Mouse (Mus musculus) liver, postnatal 0 days (tissue): ENCODE data around the gene Olfr60. TPM values are rescaled to one million over a fixed set of nuclear protein-coding genes. Genes with fewer than 3 reads are reported as not detected.

Experiments
- ATAC-seq: fragments of 200-750 bp; cut with Nextera tagmentation; 2 replicates; pipeline ENCODE4 v1.8.0; 2017; ENCODE audit warnings: mild to moderate bottlenecking, moderate library complexity
- DNase-seq: peaks from one replicate; pipeline ENCODE4 v3.0.0-alpha.2; 2016
- H3K27ac ChIP-seq: fragments of 300-500 bp; sonication (generic); 2 replicates; pipeline ENCODE4 v1.5.1; 2014; ENCODE audit warnings: antibody characterized with exemption, moderate library complexity, mild to moderate bottlenecking, low read depth
- H3K27me3 ChIP-seq: fragments of 300-500 bp; sonication (generic); 2 replicates; pipeline ENCODE4 v1.6.1; 2014; ENCODE audit warnings: low read length, control low read depth, mixed read lengths; ENCODE audit not compliant: insufficient read depth
- H3K36me3 ChIP-seq: fragments of 300-500 bp; sonication (generic); replicated peaks from 2 replicates; pipeline ENCODE4 v1.6.1; 2014; ENCODE audit warnings: mild to moderate bottlenecking, control low read depth, low read length, moderate library complexity, mixed read lengths; ENCODE audit not compliant: insufficient read depth
- H3K4me1 ChIP-seq: fragments of 300-500 bp; sonication (generic); 2 replicates; pipeline ENCODE4 v1.6.1; 2014; ENCODE audit warnings: antibody characterized with exemption, mild to moderate bottlenecking, control low read depth; ENCODE audit not compliant: insufficient read depth
- H3K4me2 ChIP-seq: fragments of 300-500 bp; sonication (generic); 2 replicates; pipeline ENCODE4 v1.6.1; 2014; ENCODE audit warnings: low read depth, mild to moderate bottlenecking, low read length, moderate library complexity, mixed read lengths
- H3K4me3 ChIP-seq: fragments of 300-500 bp; sonication (generic); 2 replicates; pipeline ENCODE4 v1.5.1; 2014; ENCODE audit warnings: low read depth, low read length
- H3K9ac ChIP-seq: fragments of 300-500 bp; sonication (generic); replicated peaks from 2 replicates; pipeline ENCODE4 v1.6.1; 2014; ENCODE audit warnings: mild to moderate bottlenecking, moderate library complexity
- H3K9me3 ChIP-seq: fragments of 300-500 bp; sonication (generic); 2 replicates; pipeline ENCODE4 v1.6.1; 2016; ENCODE audit warnings: mild to moderate bottlenecking, control low read depth, low read length, mixed read lengths
- CTCF ChIP-seq: sonication (generic); IDR thresholded peaks from 2 replicates; pipeline ENCODE4 v1.5.1; 2016; ENCODE audit warnings: antibody characterized with exemption, low read depth
- EP300 ChIP-seq: IDR thresholded peaks from 2 replicates; pipeline ENCODE4 v1.6.1; 2016; ENCODE audit warnings: antibody characterized with exemption, low read depth, mild to moderate bottlenecking
- WGBS: fragments of 180-500 bp; shearing (Covaris S2); extraction: QIAGEN DNeasy Blood & Tissue Kit; methylation state at CpG from one replicate; pipeline ENCODE4 v1.1.7; 2014; ENCODE audit not compliant: insufficient replicate concordance; 5-methylcytosine and 5-hydroxymethylcytosine counted together
- polyA plus RNA-seq: library from polyadenylated mRNA; unstranded; fragments of >200 nt; fragmentation: Nextera tagmentation; extraction: Ambion mirVana; gene quantifications from 2 replicates; pipeline ENCODE4 v1.2.1, GENCODE M21; 2015

Gene Olfr60
- not detected in 2 replicates for polyA plus RNA-seq

GRCm38 (mm10) chr7:140361571-140361970 is at the start of gene Olfr60:
Gene Olfr60 (minus strand): TSS chr7:140361671.
- TF ChIP-seq CTCF, result no peak
- TF ChIP-seq EP300, result no peak
- no peaks in the 10 kb centered on the region for H3K4me1 ChIP-seq
- H3K4me3 ChIP-seq, result no peak within 1 kb of the TSS
- DNase-seq, result no peak
- no peak within 1 kb of the TSS for H3K27ac ChIP-seq
- no peaks in the 10 kb centered on the region for H3K9me3 ChIP-seq
- H3K9ac ChIP-seq, result no peak within 1 kb of the TSS
- no peak within 1 kb of the TSS for H3K4me2 ChIP-seq
- H3K36me3 ChIP-seq, result no peaks in the 10 kb centered on the region
- no peaks in the 10 kb centered on the region for H3K27me3 ChIP-seq
- ATAC-seq, result no peak
- WGBS, result 53% methylated on average over 3 of the region's 3 CpGs

DNA sequence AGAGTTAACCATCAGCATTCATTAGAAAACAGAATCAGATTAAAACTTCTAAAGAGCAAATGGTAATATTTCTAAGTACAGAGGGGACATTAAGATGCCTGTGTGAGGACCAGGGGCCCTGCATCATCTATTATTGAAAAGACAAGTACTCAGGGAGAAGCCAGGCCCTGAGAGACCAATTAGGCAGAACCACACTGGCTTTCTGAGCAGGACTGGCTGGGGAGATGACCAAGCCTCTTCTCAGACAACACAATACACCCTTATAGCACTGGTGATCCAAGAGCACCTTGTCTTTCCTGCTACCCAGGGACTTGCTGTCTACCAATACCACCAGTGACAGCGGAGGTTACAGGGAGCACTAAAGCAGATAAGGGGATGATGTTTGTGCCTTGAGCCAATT is 41.3 kb upstream of the Olfr60 start, which contains the start of gene Olfr531:
Gene Olfr531, minus strand, starts transcription at position 101 of the 400 bp plus-strand sequence.
- TF ChIP-seq CTCF (no peak), EP300 (no peak)
- Histone ChIP-seq H3K4me2 (no peak within 1 kb of the TSS), H3K4me3 (no peak within 1 kb of the TSS), H3K9me3 (no peaks in the 10 kb centered on the region), H3K27ac (no peak within 1 kb of the TSS), H3K9ac (no peak within 1 kb of the TSS), H3K4me1 (no peaks in the 10 kb centered on the region), H3K27me3 (no peaks in the 10 kb centered on the region), H3K36me3 (no peaks in the 10 kb centered on the region)
- 60% methylated on average over 1 of the region's 1 CpGs for WGBS
- DNase-seq, result no peak
- ATAC-seq, result no peak

DNA sequence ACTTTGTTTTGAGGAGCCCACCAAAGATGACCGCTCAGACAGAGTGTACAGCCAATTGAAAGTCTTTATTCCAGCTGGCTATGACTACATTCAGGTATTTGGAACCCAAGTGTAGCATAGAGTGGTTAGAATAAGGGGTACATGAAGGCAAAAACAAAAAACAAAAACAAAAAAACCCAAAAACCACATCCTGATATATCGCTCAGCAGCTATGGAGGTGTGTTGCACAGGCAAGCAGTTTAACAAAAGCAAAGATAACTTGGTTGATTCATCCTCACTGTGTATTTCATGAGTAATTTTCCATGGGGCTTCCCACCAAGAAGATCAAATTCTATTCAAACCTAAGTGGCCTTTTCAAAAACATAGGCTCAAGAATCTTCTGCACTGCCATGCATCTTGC is 15.4 kb upstream of the Olfr60 start:
- H3K36me3 ChIP-seq, result no peaks in the 10 kb centered on the region
- no peak for TF ChIP-seq CTCF
- no peak for TF ChIP-seq EP300
- WGBS, result 83% methylated on average over 2 of the region's 2 CpGs

GRCm38 (mm10) chr7:140376231-140376630 is 14.8 kb upstream of the Olfr60 start, which contains the start of gene Olfr530:
Gene Olfr530 (minus strand): TSS chr7:140376331.
- DNase-seq, result no peak
- no peak for TF ChIP-seq EP300
- TF ChIP-seq CTCF, result no peak
- no peaks in the 10 kb centered on the region for H3K4me1 ChIP-seq
- H3K9ac ChIP-seq, result no peak within 1 kb of the TSS
- no peak within 1 kb of the TSS for H3K27ac ChIP-seq
- H3K4me2 ChIP-seq, result no peak within 1 kb of the TSS
- no peaks in the 10 kb centered on the region for H3K27me3 ChIP-seq
- no peaks in the 10 kb centered on the region for H3K36me3 ChIP-seq
- no peaks in the 10 kb centered on the region for H3K9me3 ChIP-seq
- no peak within 1 kb of the TSS for H3K4me3 ChIP-seq
- ATAC-seq, result no peak
- 23% methylated on average over 1 of the region's 1 CpGs for WGBS

More for the DNA sequence above, 15.4 kb upstream of the Olfr60 start:
- Histone ChIP-seq H3K4me1 (no peaks in the 10 kb centered on the region), H3K4me3 (no peak overlapping the region), H3K9ac (no peak overlapping the region), H3K27me3 (no peaks in the 10 kb centered on the region), H3K9me3 (no peaks in the 10 kb centered on the region), H3K4me2 (no peak overlapping the region), H3K27ac (no peak overlapping the region)
- DNase-seq (no peak), ATAC-seq (no peak)

DNA sequence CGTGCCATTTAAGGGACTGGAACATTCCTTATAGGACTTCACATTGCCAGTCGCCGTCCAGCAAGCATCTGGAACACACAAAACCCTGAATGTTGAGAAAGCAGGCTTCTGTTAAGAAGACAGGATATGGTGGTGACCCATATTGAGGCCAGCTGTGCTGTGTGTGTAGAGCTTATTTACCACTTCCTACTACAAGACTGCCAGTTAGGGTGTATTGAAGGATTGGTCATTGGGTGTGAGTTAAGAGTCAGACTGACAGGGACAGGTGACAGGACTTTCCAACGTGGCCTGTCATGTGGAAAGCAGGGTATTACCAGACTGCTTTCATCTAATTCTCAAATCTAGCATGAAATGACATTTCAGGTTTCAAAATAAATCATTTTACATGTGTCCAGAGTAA is 12.8 kb upstream of the Olfr60 start:
- Histone ChIP-seq H3K4me1 (no peaks in the 10 kb centered on the region), H3K9ac (no peak overlapping the region), H3K4me2 (no peak overlapping the region), H3K36me3 (no peaks in the 10 kb centered on the region), H3K27me3 (no peaks in the 10 kb centered on the region), H3K27ac (no peak overlapping the region), H3K9me3 (no peaks in the 10 kb centered on the region), H3K4me3 (no peak overlapping the region)
- WGBS, result 50% methylated on average over 4 of the region's 4 CpGs
- ATAC-seq (no peak), DNase-seq (no peak)
- TF ChIP-seq EP300 (no peak), CTCF (no peak)

DNA sequence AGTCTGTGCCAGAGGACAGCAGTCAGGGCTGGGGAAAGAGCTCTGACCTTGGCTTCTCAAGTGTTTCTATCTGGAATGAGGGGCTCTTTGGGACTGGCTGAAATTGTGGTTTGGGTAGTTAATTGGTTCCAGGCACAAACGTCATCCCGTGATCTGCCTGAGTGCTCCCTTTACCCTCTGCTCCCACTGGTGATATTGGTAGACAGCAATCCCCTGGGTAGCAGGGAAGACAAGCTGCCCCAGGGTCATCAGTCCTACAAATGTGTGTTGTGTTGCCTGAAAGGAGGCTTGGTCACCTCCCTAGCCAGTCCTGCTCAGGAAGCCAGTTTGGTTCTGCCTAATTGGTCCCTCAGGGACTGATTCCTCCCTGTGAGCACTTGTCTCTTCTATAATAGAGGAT is 27.8 kb downstream of the Olfr60 start, which contains the start of gene Olfr527:
Gene Olfr527, plus strand, starts transcription at position 301 of the 400 bp plus-strand sequence.
- Histone ChIP-seq H3K27ac (no peak within 1 kb of the TSS), H3K4me3 (no peak within 1 kb of the TSS), H3K9me3 (no peaks in the 10 kb centered on the region), H3K4me2 (no peak within 1 kb of the TSS), H3K4me1 (no peaks in the 10 kb centered on the region), H3K27me3 (no peaks in the 10 kb centered on the region), H3K9ac (no peak within 1 kb of the TSS), H3K36me3 (no peaks in the 10 kb centered on the region)
- WGBS, result 86% methylated on average over 2 of the region's 2 CpGs
- TF ChIP-seq CTCF (no peak), EP300 (no peak)
- no peak for DNase-seq
- no peak for ATAC-seq

GRCm38 (mm10) chr7:140329766-140330304 is 31.6 kb downstream of the Olfr60 start:
- no peak for DNase-seq
- Histone ChIP-seq H3K9ac (no peak overlapping the region), H3K36me3 (no peaks in the 10 kb centered on the region), H3K4me3 (no peak overlapping the region), H3K9me3 (no peaks in the 10 kb centered on the region), H3K27ac (no peak overlapping the region), H3K4me2 (no peak overlapping the region), H3K27me3 (no peaks in the 10 kb centered on the region), H3K4me1 (no peaks in the 10 kb centered on the region)
- ATAC-seq, result no peak
- no peak for TF ChIP-seq EP300
- TF ChIP-seq CTCF, result no peak
- 40% methylated on average over 1 of the region's 1 CpGs for WGBS
